Mouse (Mus musculus) ZHBTc4 (cell line): Measurements from ENCODE around the gene Oxt.

Experiments used
- DNase-seq: peaks from one replicate; pipeline ENCODE4 v3.0.0-alpha.2; 2011; ENCODE audit warnings: low read depth, low spot score

Gene Oxt

GRCm38 (mm10) chr2:130575873-130576272 lies at the start of gene Oxt:
Gene Oxt (plus strand): TSS chr2:130576173.
- peak; percentile 20 for DNase-seq

- no peak for DNase-seq
Measured at GRCm38 (mm10) chr2:130528457-130528856, 47.5 kb upstream of the Oxt start.

GRCm38 (mm10) chr2:130529290-130529689 lies 46.7 kb upstream of the Oxt start:
- DNase-seq, result no peak

GRCm38 (mm10) chr2:130529925-130530324 lies 46.0 kb upstream of the Oxt start:
- DNase-seq, result no peak

- DNase-seq, result no peak
Measured at GRCm38 (mm10) chr2:130532201-130532600, 43.8 kb upstream of the Oxt start.

GRCm38 (mm10) chr2:130535017-130535416 lies 41.0 kb upstream of the Oxt start:
- no peak for DNase-seq

- DNase-seq, result no peak
Measured at GRCm38 (mm10) chr2:130536890-130537289, 39.1 kb upstream of the Oxt start.

- DNase-seq, result no peak
Measured at GRCm38 (mm10) chr2:130538876-130539546, 37.0 kb upstream of the Oxt start.

- no peak for DNase-seq
Measured at GRCm38 (mm10) chr2:130540266-130540665, 35.7 kb upstream of the Oxt start.

- DNase-seq, result no peak
Measured at GRCm38 (mm10) chr2:130546957-130547356, 29.0 kb upstream of the Oxt start.

- no peak for DNase-seq
Measured at GRCm38 (mm10) chr2:130554841-130555240, 21.1 kb upstream of the Oxt start.

- DNase-seq, result no peak
Measured at GRCm38 (mm10) chr2:130556292-130556691, 19.7 kb upstream of the Oxt start.

GRCm38 (mm10) chr2:130557462-130557861 lies 18.5 kb upstream of the Oxt start:
- no peak for DNase-seq

GRCm38 (mm10) chr2:130558015-130558414 lies 18.0 kb upstream of the Oxt start:
- no peak for DNase-seq

- peak; percentile 98 for DNase-seq
Measured at GRCm38 (mm10) chr2:130563212-130564055, 12.5 kb upstream of the Oxt start, which contains the start of gene Mrps26. Gene Mrps26 (plus strand): TSS chr2:130563742.

GRCm38 (mm10) chr2:130564063-130564462 lies 11.9 kb upstream of the Oxt start:
- DNase-seq, result no peak

- DNase-seq, result no peak
Measured at GRCm38 (mm10) chr2:130564983-130565382, 11.0 kb upstream of the Oxt start.

- no peak for DNase-seq
Measured at GRCm38 (mm10) chr2:130568921-130569320, 7.1 kb upstream of the Oxt start.

GRCm38 (mm10) chr2:130569926-130570325 lies 6.0 kb upstream of the Oxt start:
- DNase-seq, result no peak

GRCm38 (mm10) chr2:130574960-130575359 lies 1.0 kb upstream of the Oxt start:
- DNase-seq, result no peak

GRCm38 (mm10) chr2:130576564-130576963 lies 591 bp downstream of the Oxt start:
- peak; percentile 36 for DNase-seq

- no peak for DNase-seq
Measured at GRCm38 (mm10) chr2:130577021-130577420, 1.0 kb downstream of the Oxt start.

GRCm38 (mm10) chr2:130577632-130578031 lies 1.7 kb downstream of the Oxt start:
- peak; percentile 47 for DNase-seq
